Mouse (Mus musculus) olfactory bulb, adult 2 months (tissue): ENCODE measurements around the gene Drd5.

Source experiments
- CTCF ChIP-seq: fragments of 200-500 bp; IDR thresholded peaks from 2 replicates; pipeline ENCODE4 v1.5.1; 2012; ENCODE audit warnings: low read depth, mild to moderate bottlenecking, low read length, moderate library complexity; ENCODE audit not compliant: insufficient read depth
- POLR2A ChIP-seq: fragments of 200-500 bp; IDR thresholded peaks from 2 replicates; pipeline ENCODE4 v1.6.1; 2012; ENCODE audit warnings: mild to moderate bottlenecking, low read depth, low read length, moderate library complexity; ENCODE audit not compliant: insufficient read depth

DNA sequence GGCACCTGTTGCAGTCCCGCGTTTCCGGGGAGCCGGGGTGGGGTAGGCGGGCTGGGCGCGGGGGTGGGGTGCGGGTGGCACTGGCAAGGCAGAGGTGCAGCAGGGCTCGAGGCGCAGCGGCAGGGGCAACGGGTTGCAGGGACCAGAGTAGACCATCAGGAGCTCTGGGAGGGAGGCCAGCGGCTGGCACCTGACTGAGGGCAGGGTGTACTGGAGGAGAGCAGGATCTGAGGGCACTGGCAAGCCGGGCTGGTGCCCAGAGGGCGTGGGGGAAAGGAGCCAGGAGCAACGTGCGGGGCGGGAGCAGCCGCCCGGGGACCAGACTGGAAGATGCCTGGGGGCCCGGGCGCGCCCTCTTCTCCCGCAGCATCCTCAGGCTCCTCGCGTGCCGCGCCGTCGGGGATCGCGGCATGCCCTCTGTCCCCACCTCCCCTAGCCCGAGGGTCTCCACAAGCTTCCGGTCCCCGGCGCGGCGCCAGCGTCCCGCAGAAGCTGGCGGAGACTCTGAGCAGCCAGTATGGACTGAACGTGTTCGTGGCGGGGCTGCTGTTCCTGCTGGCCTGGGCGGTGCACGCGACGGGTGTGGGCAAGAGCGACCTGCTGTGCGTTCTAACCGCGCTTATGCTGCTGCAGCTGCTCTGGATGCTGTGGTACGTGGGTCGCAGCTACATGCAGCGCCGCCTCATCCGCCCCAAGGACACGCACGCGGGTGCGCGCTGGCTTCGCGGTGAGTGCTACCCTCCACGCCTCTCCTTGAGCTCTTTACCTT is 41.9 kb upstream of the Drd5 start:
- TF ChIP-seq CTCF: no peak
- no peak for TF ChIP-seq POLR2A
